Mouse (Mus musculus): ENCODE results near the gene Mrpl53.
A peak's percentile ranks its signal among the peaks of the same experiment; 100 is the strongest.

The Mrpl53 gene

DNA sequence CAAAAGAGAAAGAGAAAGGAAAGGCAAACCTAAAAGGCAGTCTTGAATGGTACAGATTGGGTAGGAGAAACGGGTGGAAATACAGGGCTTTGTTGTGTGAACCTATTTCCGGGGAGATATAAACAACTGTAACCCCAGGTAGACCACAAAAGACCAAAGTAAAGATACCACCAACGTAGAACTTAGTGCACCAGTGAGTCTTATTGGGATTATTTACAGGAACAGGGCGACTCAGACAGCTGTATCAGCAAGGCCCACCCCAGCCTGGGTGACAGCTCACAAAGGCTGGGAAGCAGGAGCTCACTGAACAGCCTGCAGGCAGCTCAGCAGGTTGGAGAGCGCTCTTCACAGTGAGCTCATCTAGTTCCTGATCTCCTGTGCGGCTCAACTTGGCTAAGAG is 12.9 kb upstream of the Mrpl53 start:
- no peak for DNase-seq

DNA sequence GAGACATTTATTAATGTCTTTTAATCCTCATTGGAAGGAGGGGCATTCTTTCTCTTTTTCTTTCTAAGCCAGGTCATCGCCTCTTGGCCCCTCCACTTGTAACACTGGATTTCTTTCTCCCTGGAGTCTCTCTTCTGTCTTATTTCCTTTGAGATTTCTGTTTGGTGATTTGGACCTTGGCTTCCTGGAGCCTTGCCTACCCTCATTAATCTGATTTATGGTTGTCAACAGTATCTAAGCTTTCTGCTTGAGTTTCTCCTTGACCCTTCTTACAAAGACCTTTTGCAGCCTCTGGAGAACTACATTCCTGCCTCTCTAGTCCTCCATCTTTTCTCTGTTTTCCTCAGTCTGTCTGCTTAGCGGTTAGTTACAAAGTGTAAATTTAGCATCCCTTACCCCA is 10.4 kb upstream of the Mrpl53 start:
- no peak for DNase-seq

DNA sequence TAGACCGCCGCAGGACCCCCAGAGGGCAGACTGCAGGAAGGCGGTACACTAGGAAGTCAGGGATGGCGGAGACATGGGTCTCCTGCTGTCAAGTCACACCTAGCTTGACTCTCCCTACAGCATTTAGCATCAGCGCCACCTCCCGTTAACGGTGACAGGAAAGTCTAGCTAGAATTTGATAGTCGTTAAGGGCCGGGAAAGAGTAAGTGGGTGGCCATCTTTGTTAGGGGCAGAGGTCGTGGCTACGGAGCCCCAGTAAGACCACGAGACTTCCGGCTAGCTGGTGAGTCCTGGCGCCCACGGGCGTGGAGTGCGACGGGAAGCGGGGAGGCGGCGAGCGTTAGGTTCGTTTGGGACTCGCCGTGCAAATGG is 7.5 kb upstream of the Mrpl53 start, which contains the start of the genes Ccdc142 and Gm42688:
Gene Ccdc142 (plus strand): TSS at position 286 of the 372 bp plus-strand sequence.
Gene Gm42688 (plus strand): TSS at position 302 of the 372 bp plus-strand sequence.
- peak; percentile 93 for DNase-seq

DNA sequence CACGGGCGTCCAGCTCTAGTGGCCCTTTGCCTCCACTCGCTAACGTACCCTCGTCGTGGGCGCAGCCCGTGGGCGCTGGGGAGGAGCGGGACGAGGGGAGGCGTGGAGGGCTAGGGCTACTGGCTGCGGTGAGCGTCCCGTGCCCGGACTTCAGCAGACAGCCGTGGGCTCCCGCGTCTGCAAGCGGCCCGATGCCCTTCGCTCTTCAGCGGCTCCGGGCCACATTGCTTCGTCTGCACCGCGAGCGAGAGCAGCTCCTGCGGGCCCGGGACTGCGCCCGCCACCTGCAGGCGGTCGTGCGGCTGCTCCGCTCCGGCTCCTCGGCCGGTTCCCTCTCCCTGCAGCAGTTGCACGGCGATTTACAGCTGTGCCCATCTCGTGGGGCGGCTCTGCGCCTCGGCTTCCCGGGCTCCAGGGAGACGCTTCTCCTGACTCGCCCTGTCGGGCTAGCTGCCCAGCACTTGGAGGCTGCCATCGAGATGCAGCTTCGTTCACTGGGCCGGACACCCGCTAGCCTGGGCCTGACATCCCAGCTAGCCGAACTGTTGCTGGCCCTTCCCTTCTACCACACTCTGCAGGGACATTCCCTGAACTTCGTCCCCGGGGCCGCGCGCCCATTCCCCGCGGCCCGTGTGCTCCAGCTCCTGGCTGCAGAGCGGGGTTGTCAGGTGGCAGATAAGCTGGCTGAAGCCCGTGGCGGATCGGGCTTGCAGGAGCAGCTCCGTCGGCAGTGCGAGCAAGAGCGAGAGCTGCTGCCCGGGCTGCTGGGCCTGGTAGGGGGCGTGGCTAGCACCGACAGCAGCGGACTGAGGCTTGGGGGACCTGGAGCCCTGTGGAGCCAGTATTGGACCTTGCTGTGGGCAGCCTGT is 6.9 kb upstream of the Mrpl53 start:
- peak; percentile 77 for DNase-seq

DNA sequence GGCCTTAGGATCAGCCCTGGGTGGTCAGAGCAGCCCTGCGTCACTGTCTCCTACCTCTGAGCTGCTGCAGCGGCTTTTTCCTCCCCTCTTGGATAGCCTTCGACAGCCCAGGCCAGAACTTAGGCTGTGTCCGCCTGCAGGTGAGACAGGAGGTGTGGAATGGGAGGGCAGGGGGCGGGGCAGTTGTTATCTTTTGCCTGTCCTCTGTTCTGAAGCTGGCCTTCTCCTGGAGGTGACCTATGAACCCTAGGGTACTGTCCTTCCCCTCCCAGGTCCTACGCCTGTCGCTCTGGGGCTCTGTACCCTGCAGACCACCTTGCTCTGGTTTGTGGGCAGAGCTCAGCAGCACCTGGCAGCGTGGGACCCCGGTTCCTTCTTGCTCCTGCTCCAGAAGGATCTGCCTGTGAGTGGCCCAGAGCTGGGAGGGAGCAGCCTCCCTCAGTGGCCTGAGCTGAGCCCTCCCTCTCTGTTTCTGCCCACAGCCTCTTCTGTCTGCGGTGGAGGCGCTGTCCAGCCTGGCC is 5.7 kb upstream of the Mrpl53 start:
- no peak for DNase-seq

GRCm38 (mm10) chr6:83104158-83104557 is 4.7 kb upstream of the Mrpl53 start:
- no peak for DNase-seq

DNA sequence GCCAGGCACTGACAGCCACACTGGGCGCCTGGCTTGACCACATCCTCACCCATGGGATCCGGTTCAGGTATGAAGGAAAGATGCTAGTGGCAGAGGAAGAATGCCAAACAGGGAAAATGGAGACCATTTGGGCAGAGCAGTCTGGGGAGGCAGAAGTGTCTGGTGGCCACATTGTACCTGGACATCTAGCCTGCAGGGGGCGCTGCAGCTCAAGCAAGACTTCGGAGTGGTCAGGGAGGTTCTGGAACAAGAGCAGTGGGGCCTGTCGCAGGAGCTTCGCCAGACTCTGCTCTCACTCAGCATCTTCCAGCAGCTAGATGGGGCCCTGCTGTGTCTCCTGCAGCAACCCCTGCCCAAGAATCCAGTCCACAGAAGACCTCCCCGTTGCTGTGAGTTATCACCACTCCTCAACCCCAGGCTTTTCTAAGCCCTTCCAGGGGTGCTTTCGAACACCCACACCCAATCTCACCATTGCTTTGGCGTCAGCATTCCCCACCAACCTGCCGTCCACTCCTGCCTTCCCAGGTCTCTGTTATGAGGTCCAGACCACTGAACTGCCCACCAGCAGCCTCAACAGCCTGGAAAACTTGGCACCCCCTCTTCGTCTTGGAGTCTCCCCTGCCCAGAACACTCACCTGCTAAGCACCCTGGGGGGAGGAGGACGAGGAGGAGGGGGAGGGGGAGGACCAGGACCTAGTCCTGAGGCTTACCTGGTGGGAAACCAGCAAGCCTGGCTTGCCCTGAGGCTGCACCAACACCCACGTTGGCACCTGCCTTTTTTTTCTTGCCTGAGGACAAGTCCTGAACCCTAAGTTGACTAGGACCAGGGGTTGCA is 1.1 kb upstream of the Mrpl53 start:
- DNase-seq = peak; percentile 81

DNA sequence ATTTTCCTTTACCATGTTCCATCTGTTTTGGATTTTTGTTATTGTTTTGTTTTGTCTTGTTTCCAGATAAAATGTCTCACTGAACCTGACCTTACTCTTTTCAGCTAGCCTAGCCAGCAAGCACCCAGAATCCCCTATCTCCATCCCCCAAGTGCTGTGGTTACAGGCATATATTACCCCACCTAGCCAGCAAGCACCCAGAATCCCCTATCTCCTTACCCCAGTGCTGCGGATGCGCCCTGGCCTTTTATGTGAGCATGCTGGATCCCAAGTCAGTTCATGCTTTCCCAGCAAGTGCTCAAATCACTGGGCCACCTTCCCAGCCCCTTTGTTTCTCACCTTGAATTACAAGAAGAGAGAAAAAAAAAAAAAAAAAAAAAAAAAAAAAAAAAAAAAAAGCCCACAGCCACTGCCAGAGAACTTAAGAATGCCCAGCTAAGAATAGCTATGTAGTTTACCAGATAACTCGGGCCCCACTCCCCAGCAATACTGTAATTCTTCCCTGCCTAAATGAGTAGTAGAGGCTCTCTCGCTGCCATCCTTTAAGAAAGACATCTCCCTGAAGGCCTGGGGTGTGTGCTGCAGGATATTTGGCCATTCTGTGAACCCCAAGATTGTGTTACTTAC is 2.8 kb downstream of the Mrpl53 start:
- DNase-seq = no peak

DNA sequence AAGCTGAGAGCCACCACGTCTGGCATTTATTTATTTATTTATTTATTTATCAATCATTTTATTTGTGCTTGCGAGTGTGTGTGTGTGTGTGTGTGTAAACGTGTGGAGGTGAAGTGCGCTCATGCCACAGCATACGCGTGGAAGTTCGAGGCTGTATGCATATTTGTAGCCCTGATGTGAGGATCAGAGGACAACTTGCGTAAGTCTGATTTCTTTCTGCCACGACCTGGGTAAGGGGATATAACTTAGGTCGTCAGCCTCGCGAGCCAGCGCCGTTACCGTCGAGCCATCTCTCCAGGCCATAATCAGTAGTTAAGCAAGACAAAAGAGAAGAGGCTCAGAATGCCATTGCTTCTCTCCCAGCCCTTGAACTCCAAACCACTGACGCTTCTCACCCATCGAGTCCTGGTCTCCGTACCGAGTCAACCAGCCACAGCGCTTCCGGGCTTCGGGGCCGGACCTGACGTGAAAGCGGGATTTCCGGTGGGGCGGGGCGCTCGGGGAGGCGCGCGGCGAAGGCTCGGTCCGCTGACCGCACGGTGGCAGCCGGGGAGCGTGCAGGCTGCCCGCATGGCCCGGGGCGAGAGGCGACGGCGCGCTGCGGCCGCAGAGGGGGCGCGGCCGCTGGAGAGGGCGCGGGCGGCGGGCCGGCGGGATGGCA is 6.3 kb downstream of the Mrpl53 start, which contains the start of gene Mogs:
Gene Mogs (plus strand): TSS at position 486 of the 661 bp plus-strand sequence.
- peak; percentile 95 for DNase-seq

DNA sequence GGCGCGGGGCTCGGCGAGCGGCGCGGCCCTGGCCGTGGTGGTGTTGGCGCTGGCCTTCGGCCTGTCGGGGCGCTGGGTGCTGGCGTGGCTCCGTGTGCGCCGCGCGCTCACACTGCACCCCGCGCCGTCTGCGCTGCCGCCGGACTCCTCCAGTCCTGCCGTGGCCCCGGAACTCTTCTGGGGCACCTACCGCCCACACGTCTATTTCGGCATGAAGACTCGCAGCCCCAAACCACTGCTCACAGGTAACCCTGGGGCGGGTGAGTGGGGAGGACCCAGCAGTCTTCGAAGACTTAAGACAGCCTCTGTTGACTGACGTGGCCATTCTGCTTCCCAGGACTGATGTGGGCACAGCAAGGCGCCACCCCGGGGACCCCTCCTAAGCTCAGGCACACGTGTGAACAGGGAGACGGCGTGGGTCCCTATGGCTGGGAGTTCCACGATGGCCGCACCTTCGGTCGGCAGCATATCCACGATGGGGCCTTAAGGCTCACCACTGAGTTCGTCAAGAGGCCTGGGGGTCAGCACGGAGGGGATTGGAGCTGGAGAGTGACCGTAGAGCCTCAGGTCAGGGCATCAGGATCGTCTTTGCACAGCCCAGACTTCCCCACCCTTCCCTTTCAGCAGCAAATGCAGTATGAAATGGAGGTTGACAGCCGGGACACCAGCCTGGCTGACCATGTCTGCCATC is 7.0 kb downstream of the Mrpl53 start:
- DNase-seq = no peak

DNA sequence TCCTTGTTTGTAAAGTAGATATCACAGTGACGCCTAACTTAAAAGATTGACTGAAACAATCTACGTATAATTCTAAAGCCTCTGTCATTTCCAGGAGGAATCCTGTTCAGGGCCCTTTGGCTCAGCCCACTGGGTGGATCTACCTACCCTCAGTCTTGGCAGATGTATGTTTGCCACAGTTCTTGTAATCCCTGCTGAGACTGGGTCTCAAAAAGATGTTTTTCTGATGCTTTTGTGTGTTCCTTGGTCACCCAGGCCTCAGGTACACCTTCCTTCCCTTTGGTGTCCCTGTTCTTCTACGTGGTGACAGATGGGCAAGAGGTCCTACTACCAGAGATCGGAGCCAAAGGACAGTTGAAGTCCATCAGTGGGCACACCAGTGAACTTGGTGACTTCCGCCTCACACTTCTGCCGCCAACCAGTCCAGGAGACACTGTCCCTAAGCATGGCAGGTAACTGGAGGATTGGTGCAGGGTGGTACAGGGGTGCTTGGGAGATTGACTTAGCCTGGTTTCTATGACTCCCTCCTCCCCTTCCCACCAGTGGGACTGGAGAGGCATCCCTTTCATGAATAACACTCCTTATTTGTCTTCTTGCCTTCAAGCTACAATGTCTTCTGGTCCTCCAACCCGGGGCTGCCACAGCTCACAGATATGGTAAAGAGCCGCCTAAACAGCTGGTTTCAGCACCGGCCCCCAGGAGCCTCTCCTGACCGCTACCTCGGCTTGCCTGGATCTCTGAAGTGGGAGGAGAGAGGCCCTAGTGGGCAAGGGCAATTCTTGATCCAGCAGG is 7.7 kb downstream of the Mrpl53 start:
- no peak for DNase-seq

DNA sequence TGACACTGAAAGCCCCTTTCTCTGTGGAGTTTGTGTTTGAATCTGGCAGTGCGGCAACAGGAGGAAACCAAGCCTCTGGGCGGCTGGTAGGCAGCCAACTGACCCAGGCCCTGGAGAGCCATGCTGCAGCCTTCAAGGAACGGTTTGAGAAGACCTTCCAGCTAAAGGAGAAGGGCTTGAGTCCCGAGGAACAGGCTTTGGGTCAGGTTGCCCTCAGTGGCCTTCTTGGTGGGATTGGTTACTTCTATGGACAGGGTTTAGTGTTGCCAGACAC is 8.3 kb downstream of the Mrpl53 start:
- no peak for DNase-seq

DNA sequence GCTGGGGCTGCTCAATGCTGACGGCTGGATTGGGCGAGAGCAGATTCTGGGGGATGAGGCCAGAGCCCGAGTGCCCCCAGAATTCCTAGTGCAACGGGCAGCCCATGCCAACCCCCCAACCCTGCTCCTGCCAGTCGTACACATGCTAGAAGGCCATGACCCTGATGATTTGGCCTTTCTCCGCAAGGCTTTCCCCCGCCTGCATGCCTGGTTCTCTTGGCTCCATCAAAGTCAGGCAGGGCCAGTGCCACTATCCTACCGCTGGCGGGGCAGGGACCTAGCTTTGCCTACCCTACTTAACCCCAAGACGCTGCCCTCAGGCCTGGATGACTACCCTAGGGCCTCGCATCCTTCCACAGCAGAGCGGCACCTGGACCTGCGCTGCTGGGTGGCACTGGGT is 8.8 kb downstream of the Mrpl53 start:
- no peak for DNase-seq

DNA sequence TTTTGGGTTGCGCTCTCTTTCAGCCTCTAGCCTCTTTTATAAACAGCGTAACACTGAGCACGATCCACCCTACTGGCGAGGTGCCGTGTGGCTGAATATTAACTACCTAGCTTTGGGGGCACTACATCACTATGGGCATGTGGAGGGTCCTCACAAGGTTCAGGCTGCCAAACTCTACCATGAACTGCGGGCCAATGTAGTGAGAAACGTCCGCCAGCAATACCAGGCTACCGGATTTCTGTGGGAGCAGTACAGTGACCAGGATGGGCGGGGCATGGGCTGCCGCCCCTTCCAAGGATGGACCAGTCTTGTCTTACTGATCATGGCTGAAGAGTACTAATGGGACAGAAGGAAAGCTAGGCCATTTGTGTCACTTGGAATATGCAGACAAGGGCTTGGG is 9.5 kb downstream of the Mrpl53 start:
- no peak for DNase-seq

GRCm38 (mm10) chr6:83118825-83119733 is 10.2 kb downstream of the Mrpl53 start:
- no peak for DNase-seq

DNA sequence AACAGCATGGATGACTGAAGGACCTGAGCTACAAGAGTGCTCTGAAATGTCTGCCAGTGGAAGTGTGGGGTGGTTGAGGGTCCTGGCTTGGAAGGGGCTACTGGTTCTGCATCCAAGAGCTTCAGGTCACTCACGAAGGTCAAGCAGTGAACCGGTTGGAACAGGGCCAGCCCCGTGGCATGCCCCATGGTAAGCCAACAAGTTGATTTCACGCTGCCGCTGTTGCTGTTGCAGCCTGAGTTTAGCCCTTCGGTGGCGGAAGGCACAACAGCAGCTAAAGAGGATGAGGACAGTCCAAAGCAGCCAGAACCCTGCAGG is 10.9 kb downstream of the Mrpl53 start:
- DNase-seq = peak; percentile 38

- DNase-seq = peak; percentile 90
These were observed 12.4 kb downstream of the Mrpl53 start, which contains the start of gene Wbp1 for GRCm38 (mm10) chr6:83120930-83121862. Gene Wbp1, minus strand, starts transcription at chr6:83121559.

- DNase-seq = no peak
These were observed 13.2 kb downstream of the Mrpl53 start for GRCm38 (mm10) chr6:83121863-83122710.

Data from kidney, adult 18-20 months (tissue).